Mouse (Mus musculus): ENCODE results near the gene Tescl. TPM values are rescaled to one million over a fixed set of nuclear protein-coding genes. Genes with fewer than 3 reads are reported as not detected.

Gene Tescl
- total and polyA plus RNA-seq, 3 experiments: not detected

GRCm38 (mm10) chr7:24377091-24377865, 43.5 kb upstream of the Tescl start (continued):
- TF ChIP-seq CTCF (IDR thresholded peaks at IDR 0.05 in 2 of 3, conservative IDR thresholded peaks at IDR 0.05 in 1 of 3; ENCODE audit: control insufficient read depth in 1 of 3, insufficient read depth in 1 of 3, low read depth in 2 of 3, low read length in 3 of 3, poor library complexity in 1 of 3, severe bottlenecking in 1 of 3) (peak in 2 of 3 experiments; percentile 67 to 76; a peak in 5 of 6 replicates), TBP (IDR thresholded peaks at IDR 0.05; ENCODE audit: low read depth, low read length) (no peak), USF1 (IDR thresholded peaks at IDR 0.05; ENCODE audit: low read depth, low read length) (peak; percentile 66), SMC3 (IDR thresholded peaks at IDR 0.05; ENCODE audit: low read depth, low read length) (peak; percentile 42), EP300 (IDR thresholded peaks at IDR 0.05; ENCODE audit: low read depth in 1 of 2, low read length in 2 of 2) (peak; percentile 88 to 98), GATA1 (IDR thresholded peaks at IDR 0.05; ENCODE audit: low read depth, low read length) (peak; percentile 90), KAT2A (conservative IDR thresholded peaks at IDR 0.05; ENCODE audit: low read depth, low read length) (no peak), BHLHE40 (IDR thresholded peaks at IDR 0.05; ENCODE audit: borderline replicate concordance, low read depth, low read length) (peak; percentile 93), MYB (IDR thresholded peaks at IDR 0.05; ENCODE audit: low read depth, low read length) (peak; percentile 55), MYC (IDR thresholded peaks at IDR 0.05; ENCODE audit: low read depth, low read length) (no peak), ELF1 (IDR thresholded peaks at IDR 0.05; ENCODE audit: low read depth, low read length) (peak; percentile 42; the same call in 1 of the 2 replicates), HCFC1 (IDR thresholded peaks at IDR 0.05; ENCODE audit: low read depth, low read length) (no peak), CHD2 (IDR thresholded peaks at IDR 0.05; ENCODE audit: low read length) (no peak), ZC3H11A (IDR thresholded peaks at IDR 0.05; ENCODE audit: low read depth, low read length) (no peak)

- peaks cover 16 to 55% of the 10 kb centered on the region in 2 experiments for H3K4me1 ChIP-seq (ENCODE audit: control insufficient read depth in 1 of 2, insufficient read depth in 2 of 2, low read length in 2 of 2)
- H3K27ac ChIP-seq (ENCODE audit: control insufficient read depth, low read depth, low read length): peak overlapping the region; percentile 93
- no peak for DNase-seq (ENCODE audit: low read depth, low spot score)
- TF ChIP-seq NRF1 (IDR thresholded peaks at IDR 0.05; ENCODE audit: insufficient read depth, low read depth, low read length, poor library complexity, severe bottlenecking) (no peak), POLR2AphosphoS5 (IDR thresholded peaks at IDR 0.05; ENCODE audit: borderline replicate concordance, low read depth, low read length) (no peak), POLR2AphosphoS2 (IDR thresholded peaks at IDR 0.05; ENCODE audit: low read length) (no peak), SIN3A (IDR thresholded peaks at IDR 0.05; ENCODE audit: low read length) (no peak), MXI1 (IDR thresholded peaks at IDR 0.05; ENCODE audit: low read depth, low read length) (no peak), NELFE (IDR thresholded peaks at IDR 0.05; ENCODE audit: low read depth, low read length) (no peak)
- H3K4me3 ChIP-seq (ENCODE audit: control insufficient read depth in 1 of 2, insufficient read depth in 1 of 2, low read depth in 2 of 2, low read length in 2 of 2): no peak overlapping the region
- H3K79me2 ChIP-seq (ENCODE audit: control insufficient read depth, insufficient read depth, low read length, poor library complexity): peaks cover 41% of the 10 kb centered on the region
- H3K36me3 ChIP-seq (ENCODE audit: control insufficient read depth in 1 of 2, insufficient read depth in 2 of 2, low read length in 2 of 2): peaks cover 20 to 49% of the 10 kb centered on the region in 2 experiments
- H3K9ac ChIP-seq (ENCODE audit: control insufficient read depth, low read depth, low read length, poor library complexity, severe bottlenecking): peak overlapping the region; percentile 47
- no peaks in the 10 kb centered on the region for H3K9me3 ChIP-seq (replicated peaks; ENCODE audit: insufficient read depth, low read length)
- H3K27me3 ChIP-seq (ENCODE audit: control insufficient read depth in 1 of 2, insufficient read depth in 2 of 2, low read length in 2 of 2): no peaks in the 10 kb centered on the region
Measured at GRCm38 (mm10) chr7:24376456-24376855, 42.7 kb upstream of the Tescl start.

All from MEL (cell line).